Mouse (Mus musculus) limb, embryonic 12.5 days (tissue): ENCODE results near the gene Syap1. TPM values are rescaled to one million over a fixed set of nuclear protein-coding genes. Genes with fewer than 3 reads are reported as not detected.

Experiments
- ATAC-seq: fragments of 200-750 bp; cut with Nextera tagmentation; 2 replicates; pipeline ENCODE4 v1.8.0; 2017; ENCODE audit warnings: low read depth, moderate TSS enrichment; ENCODE audit not compliant: insufficient number of reproducible peaks, insufficient read depth, low FRiP score, low TSS enrichment
- H3K27ac ChIP-seq: fragments of 300-500 bp; sonication (generic); 2 replicates; pipeline ENCODE4 v1.5.1; 2016; ENCODE audit warnings: mild to moderate bottlenecking, moderate library complexity
- H3K27me3 ChIP-seq: fragments of 300-500 bp; sonication (generic); 2 replicates; pipeline ENCODE4 v1.6.1; 2016; ENCODE audit warnings: mild to moderate bottlenecking, moderate library complexity
- H3K36me3 ChIP-seq: fragments of 300-500 bp; sonication (generic); 2 replicates; pipeline ENCODE4 v1.6.1; 2016; ENCODE audit warnings: mild to moderate bottlenecking, moderate library complexity
- H3K4me1 ChIP-seq: fragments of 300-500 bp; sonication (generic); replicated peaks from 2 replicates; pipeline ENCODE4 v1.6.1; 2016
- H3K4me2 ChIP-seq: fragments of 300-500 bp; sonication (generic); 2 replicates; pipeline ENCODE4 v1.6.1; 2016; ENCODE audit warnings: mild to moderate bottlenecking, moderate library complexity
- H3K4me3 ChIP-seq: fragments of 300-500 bp; sonication (generic); replicated peaks from 2 replicates; pipeline ENCODE4 v1.5.1; 2016; ENCODE audit warnings: mild to moderate bottlenecking
- H3K9ac ChIP-seq: fragments of 300-500 bp; sonication (generic); replicated peaks from 2 replicates; pipeline ENCODE4 v1.6.1; 2016; ENCODE audit warnings: mild to moderate bottlenecking, moderate library complexity
- H3K9me3 ChIP-seq: fragments of 300-500 bp; sonication (generic); 2 replicates; pipeline ENCODE4 v1.6.1; 2016; ENCODE audit warnings: mild to moderate bottlenecking, moderate library complexity
- WGBS: fragments of 180-500 bp; shearing (Covaris S2); methylation state at CpG from one replicate; pipeline ENCODE4 v1.1.7; 2016; 5-methylcytosine and 5-hydroxymethylcytosine counted together
- microRNA counts: library from miRNA; unstranded; fragments of <30 nt; microRNA quantifications from one replicate; lab custom pipeline; 2017
- microRNA-seq: library from miRNA; unstranded; fragments of <30 nt; microRNA quantifications from one replicate; pipeline ENCODE4, GENCODE M21; 2017
- polyA plus RNA-seq: library from polyadenylated mRNA; unstranded; fragments of >200 nt; fragmentation: Nextera tagmentation; extraction: Ambion mirVana; gene quantifications from 2 replicates; pipeline ENCODE4 v1.2.1, GENCODE M21; 2016

Syap1 gene
- polyA plus RNA-seq, 1 experiment from 2014 or later: 50.3 TPM

DNA sequence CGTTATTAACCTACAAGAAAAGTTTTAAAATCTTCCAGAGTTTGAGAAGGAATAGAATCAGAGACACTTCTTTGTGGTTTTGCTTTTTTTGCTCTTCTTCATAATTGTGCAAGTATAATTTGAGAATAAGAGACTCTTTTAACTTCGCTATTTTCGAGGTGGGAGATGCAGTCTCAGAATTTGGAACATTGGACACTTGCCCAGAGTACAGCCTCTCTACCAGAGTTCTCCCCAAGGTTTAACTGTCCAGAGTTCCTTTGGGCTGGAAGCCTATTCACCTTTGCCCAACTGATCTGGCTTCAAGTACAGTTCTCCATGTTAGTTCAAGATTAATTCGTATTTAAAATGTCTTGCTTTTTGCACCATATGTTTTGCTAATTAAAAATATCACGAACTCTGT is 58.5 kb downstream of the Syap1 start:
- ATAC-seq: peak; percentile 17; the same call in 1 of the 2 replicates
- Histone ChIP-seq H3K27ac (no peak overlapping the region), H3K4me2 (peak overlapping the region; percentile 42), H3K4me1 (no peaks in the 10 kb centered on the region), H3K9me3 (no peaks in the 10 kb centered on the region), H3K4me3 (peak overlapping the region; percentile 55), H3K9ac (no peak overlapping the region), H3K36me3 (no peaks in the 10 kb centered on the region), H3K27me3 (peaks cover 17% of the 10 kb centered on the region)
- 40% methylated on average over 5 of the region's 5 CpGs for WGBS

DNA sequence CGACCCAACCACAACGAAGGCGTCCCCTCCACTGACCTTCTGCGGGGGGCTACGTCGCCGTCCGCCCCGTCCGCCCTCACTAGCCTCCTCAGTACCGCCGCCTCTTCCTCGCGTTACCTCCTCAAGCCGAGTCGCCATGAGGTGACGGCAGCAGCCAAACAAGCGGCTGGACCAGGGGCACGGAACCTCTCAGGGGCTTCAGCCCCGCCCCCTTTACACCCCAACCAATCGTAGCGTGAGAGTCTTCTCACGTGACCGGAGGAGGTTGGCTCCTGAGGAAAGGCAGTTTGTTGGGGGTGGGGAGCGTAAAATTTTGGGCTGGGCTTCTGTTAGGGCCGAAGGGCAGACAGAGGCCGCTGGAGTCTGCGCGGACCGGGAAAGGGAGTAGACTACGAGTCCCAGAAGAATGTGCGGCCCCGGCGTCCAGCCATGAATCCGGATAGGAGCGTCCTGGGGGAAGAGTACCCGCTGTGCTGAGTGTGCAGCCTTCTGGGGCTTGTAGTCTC is 59.0 kb downstream of the Syap1 start, which contains the start of gene Txlng:
TSS of gene Txlng (minus strand) at position 252 of the 506 bp plus-strand sequence.
- H3K36me3 ChIP-seq: no peaks in the 10 kb centered on the region
- no peak within 1 kb of the TSS for H3K27ac ChIP-seq
- H3K27me3 ChIP-seq: peaks cover 17% of the 10 kb centered on the region
- H3K4me3 ChIP-seq: peak within 1 kb of the TSS; percentile 55
- peak within 1 kb of the TSS; percentile 59 for H3K9ac ChIP-seq
- ATAC-seq: peak; percentile 100
- no peaks in the 10 kb centered on the region for H3K4me1 ChIP-seq
- peak within 1 kb of the TSS; percentile 83 for H3K4me2 ChIP-seq
- no peaks in the 10 kb centered on the region for H3K9me3 ChIP-seq
- WGBS: 18% methylated on average over 37 of the region's 37 CpGs

DNA sequence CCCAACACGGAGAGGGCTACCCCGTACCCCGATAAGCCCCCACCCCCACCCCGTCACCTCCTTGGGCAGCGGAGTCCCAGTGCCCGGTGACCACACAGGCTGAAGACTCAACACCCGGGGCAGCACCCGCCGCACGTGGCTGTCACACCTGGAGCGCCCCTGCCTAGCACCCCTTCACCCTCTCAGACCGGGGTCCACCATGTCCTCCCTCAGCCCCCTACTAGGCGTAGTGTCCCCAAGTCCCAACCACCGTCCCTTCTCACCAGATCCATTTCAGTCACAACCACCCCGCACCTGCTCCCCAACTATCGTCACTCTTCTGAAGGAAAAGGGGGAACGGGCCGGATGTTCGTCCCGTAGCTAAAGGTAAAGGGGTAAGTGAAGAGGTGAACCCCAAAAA is 59.5 kb downstream of the Syap1 start:
- Histone ChIP-seq H3K4me2 (peak overlapping the region; percentile 83), H3K27ac (no peak overlapping the region), H3K9ac (peak overlapping the region; percentile 59), H3K4me1 (no peaks in the 10 kb centered on the region), H3K36me3 (no peaks in the 10 kb centered on the region), H3K27me3 (peaks cover 17% of the 10 kb centered on the region), H3K4me3 (peak overlapping the region; percentile 55), H3K9me3 (no peaks in the 10 kb centered on the region)
- WGBS: 11% methylated on average over 20 of the region's 20 CpGs
- ATAC-seq: peak; percentile 34; the same call in 1 of the 2 replicates

DNA sequence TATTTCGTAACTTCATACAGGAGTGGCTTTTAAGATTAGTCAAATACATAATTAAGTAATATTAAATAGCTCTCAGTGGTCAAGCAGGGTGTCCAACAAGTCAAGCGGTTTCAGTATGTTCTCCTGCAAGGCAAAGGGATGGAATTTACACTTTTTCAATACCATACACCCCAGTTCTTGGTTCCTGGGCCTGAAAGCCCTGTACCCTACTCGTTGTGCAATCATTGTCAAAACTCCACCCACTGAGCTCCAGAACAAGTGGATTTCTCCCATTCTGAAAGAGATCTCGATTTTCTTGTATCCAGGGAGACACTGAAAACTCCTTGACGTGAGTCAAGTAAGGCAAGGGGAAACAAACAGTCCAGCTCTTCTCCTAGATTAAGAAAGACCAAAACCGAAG is 60.2 kb downstream of the Syap1 start:
- 55% methylated on average over 6 of the region's 6 CpGs for WGBS
- H3K9ac ChIP-seq: peak overlapping the region; percentile 59; the same call in 1 of the 2 replicates

More for the DNA sequence above, 60.2 kb downstream of the Syap1 start:
- Histone ChIP-seq H3K27ac (no peak overlapping the region), H3K4me3 (peak overlapping the region; percentile 55), H3K27me3 (peaks cover 17% of the 10 kb centered on the region), H3K9me3 (no peaks in the 10 kb centered on the region), H3K36me3 (no peaks in the 10 kb centered on the region), H3K4me2 (peak overlapping the region; percentile 83), H3K4me1 (no peaks in the 10 kb centered on the region)
- no peak for ATAC-seq

MicroRNAs within 50 kb of the gene (microRNA counts, 519-probe panel; counts per million panel counts)
- not detected for microRNA mmu-miR-3473 (lab: Ali Mortazavi, UCI)

Small RNA genes lying within 50 kb of the gene (microRNA-seq; reads per million reads assigned to microRNA genes)
- gene Mir3473a: not detected

Other genes starting within 250 kb of the Syap1 start
- gene Reps2, start 244.8 kb downstream of the Syap1 start, polyA plus RNA-seq: 0.50 and 0.79 TPM in 2 replicates
- gene Rbbp7, start 128.0 kb downstream of the Syap1 start, polyA plus RNA-seq: 411 and 413 TPM in 2 replicates
- 15.2 and 18.1 TPM in 2 replicates for gene Txlng, start 59.0 kb downstream of the Syap1 start, polyA plus RNA-seq
- 114 and 118 TPM in 2 replicates for gene Ctps2, start 12.8 kb upstream of the Syap1 start, polyA plus RNA-seq
- not detected in 2 replicates for gene S100g, start 76.2 kb upstream of the Syap1 start, polyA plus RNA-seq